Mouse (Mus musculus): ENCODE measurements at regions not wholly inside any gene's neighbourhood (a gene's known extent, or its start where the extent isn't known, plus 50 kb on each side); places are given as distances from the start of the nearest gene placed in this dataset.

DNA sequence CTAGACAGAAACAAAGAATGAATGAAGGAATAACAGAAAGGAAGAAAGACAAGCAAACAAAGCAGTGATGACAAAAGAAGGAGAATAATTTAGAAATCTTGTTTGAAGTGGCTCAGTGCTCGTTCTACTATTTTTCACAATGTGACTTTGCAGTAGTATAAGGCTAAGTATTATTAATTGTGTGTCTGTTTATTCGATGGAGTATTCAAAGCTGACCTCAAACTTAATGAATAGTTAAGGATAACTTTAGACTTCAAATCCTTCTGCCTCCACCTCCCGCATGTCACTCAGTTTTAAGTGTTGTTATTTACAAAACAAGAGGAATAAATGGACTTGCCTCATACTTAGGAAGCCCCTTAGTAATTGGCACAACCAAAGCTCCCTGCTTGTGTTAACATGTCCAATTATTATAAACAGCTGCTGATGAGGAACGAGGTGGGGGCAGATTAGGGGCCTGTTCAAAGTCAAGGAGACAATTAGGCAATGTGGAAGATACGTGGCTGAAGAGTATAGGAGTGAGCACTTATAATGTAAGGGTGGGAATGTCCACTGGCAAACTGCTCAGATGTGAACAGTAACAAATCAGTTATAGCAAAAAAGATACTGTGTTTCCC, 572.0 kb upstream of the Fam92a start:
- H3K4me2 ChIP-seq (ENCODE audit: low read depth) = no peak overlapping the region
- H3K79me2 ChIP-seq (ENCODE audit: control insufficient read depth, insufficient read depth) = no peaks in the 10 kb centered on the region

DNA sequence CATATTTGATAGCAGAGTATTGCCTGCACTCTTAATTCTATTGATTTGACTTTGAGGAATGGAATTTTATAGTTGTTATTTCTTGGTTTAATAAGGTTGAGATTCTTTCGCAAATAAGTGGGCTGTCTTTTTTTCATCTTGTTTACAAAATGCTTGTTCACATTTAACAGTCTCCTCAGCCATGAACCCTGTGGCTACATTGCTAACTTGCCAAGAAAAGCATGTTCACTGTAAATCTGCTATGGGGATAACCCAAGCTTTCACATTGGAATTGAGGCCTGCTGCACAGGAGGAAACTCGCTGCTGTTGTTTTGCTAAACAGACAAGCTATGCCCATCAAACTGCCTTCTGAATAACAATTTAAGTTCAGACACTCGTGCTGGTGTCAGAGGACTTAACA, 564.6 kb upstream of the Fam92a start:
- Histone ChIP-seq H3K27me3 (ENCODE audit: control insufficient read depth, insufficient read depth, insufficient read length) (no peaks in the 10 kb centered on the region), H3K79me2 (ENCODE audit: control insufficient read depth, insufficient read depth) (no peaks in the 10 kb centered on the region), H3K36me3 (ENCODE audit: control insufficient read depth, insufficient read depth) (no peaks in the 10 kb centered on the region), H3ac (ENCODE audit: control insufficient read depth, insufficient read length) (no peak overlapping the region), H3K4me3 (no peak overlapping the region), H3K4me2 (ENCODE audit: low read depth) (no peak overlapping the region)
- no peak for TF ChIP-seq POLR2A (IDR thresholded peaks at IDR 0.05; ENCODE audit: insufficient read length, low read depth)
- no peak for TF ChIP-seq MYOD1 (IDR thresholded peaks at IDR 0.05; ENCODE audit: control insufficient read depth in 1 of 3, insufficient read length in 2 of 3, low read depth in 2 of 3)
- no peak for TF ChIP-seq TCF12 (IDR thresholded peaks at IDR 0.05; ENCODE audit: insufficient read depth, poor library complexity, severe bottlenecking)
- TF ChIP-seq SRF (IDR thresholded peaks at IDR 0.05; ENCODE audit: control insufficient read depth, insufficient read length, low read depth) = no peak
- no peak for TF ChIP-seq E2F4 (IDR thresholded peaks at IDR 0.05; ENCODE audit: insufficient read depth)
- TF ChIP-seq REST (IDR thresholded peaks at IDR 0.05; ENCODE audit: insufficient read depth, insufficient read length) = no peak
- TF ChIP-seq POLR2AphosphoS2 (IDR thresholded peaks at IDR 0.05; ENCODE audit: insufficient read length, low read depth) = no peak
- no peak for TF ChIP-seq MAX (IDR thresholded peaks at IDR 0.05; ENCODE audit: low read depth)
- TF ChIP-seq USF1 (IDR thresholded peaks at IDR 0.05; ENCODE audit: low read depth) = no peak
- TF ChIP-seq MYOG (IDR thresholded peaks at IDR 0.05; ENCODE audit: control insufficient read depth in 1 of 3, insufficient read depth in 1 of 3, insufficient read length in 2 of 3, low read depth in 2 of 3) = no peak
- TF ChIP-seq TCF3 (IDR thresholded peaks at IDR 0.05; ENCODE audit: insufficient read length, low read depth) = no peak
- TF ChIP-seq CEBPB (IDR thresholded peaks at IDR 0.05; ENCODE audit: insufficient read depth, poor library complexity, severe bottlenecking) = no peak

More for the DNA sequence above, 572.0 kb upstream of the Fam92a start:
- H3K36me3 ChIP-seq (ENCODE audit: control insufficient read depth, insufficient read depth) = no peaks in the 10 kb centered on the region
- H3K27me3 ChIP-seq (ENCODE audit: control insufficient read depth, insufficient read depth, insufficient read length) = no peaks in the 10 kb centered on the region
- H3K4me3 ChIP-seq = no peak overlapping the region
- H3ac ChIP-seq (ENCODE audit: control insufficient read depth, insufficient read length) = no peak overlapping the region
- TF ChIP-seq MAX (IDR thresholded peaks at IDR 0.05; ENCODE audit: low read depth) (no peak), E2F4 (IDR thresholded peaks at IDR 0.05; ENCODE audit: insufficient read depth) (no peak), REST (IDR thresholded peaks at IDR 0.05; ENCODE audit: insufficient read depth, insufficient read length) (no peak), POLR2A (IDR thresholded peaks at IDR 0.05; ENCODE audit: insufficient read length, low read depth) (no peak), SRF (IDR thresholded peaks at IDR 0.05; ENCODE audit: control insufficient read depth, insufficient read length, low read depth) (no peak), TCF3 (IDR thresholded peaks at IDR 0.05; ENCODE audit: insufficient read length, low read depth) (no peak), POLR2AphosphoS2 (IDR thresholded peaks at IDR 0.05; ENCODE audit: insufficient read length, low read depth) (no peak), TCF12 (IDR thresholded peaks at IDR 0.05; ENCODE audit: insufficient read depth, poor library complexity, severe bottlenecking) (no peak), MYOG (IDR thresholded peaks at IDR 0.05; ENCODE audit: control insufficient read depth in 1 of 3, insufficient read depth in 1 of 3, insufficient read length in 2 of 3, low read depth in 2 of 3) (no peak), CEBPB (IDR thresholded peaks at IDR 0.05; ENCODE audit: insufficient read depth, poor library complexity, severe bottlenecking) (no peak)

DNA sequence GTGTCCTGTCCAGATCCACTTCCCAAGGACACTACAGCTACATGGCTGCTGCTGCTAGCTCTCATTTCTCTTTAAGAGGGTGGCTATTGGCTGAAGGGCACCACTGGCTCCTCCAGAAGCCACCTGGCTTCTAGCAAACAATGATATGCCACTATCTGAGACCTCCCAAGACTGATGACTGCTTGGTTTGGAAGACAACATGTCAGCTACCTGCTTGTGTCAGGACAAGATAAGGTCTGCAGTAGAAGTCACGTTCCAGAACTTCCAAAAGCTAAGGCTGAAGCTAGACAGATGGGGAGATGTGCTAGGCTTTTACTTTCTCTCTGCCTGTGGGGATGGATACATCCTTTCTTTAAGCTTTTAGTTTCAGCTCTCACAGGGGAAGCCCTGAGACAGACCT, 528.4 kb upstream of the Fam92a start:
- no peaks in the 10 kb centered on the region for H3K36me3 ChIP-seq (ENCODE audit: control insufficient read depth, insufficient read depth)
- H3K79me2 ChIP-seq (ENCODE audit: control insufficient read depth, insufficient read depth) = no peaks in the 10 kb centered on the region
- H3K4me3 ChIP-seq = no peak overlapping the region
- H3K27me3 ChIP-seq (ENCODE audit: control insufficient read depth, insufficient read depth, insufficient read length) = no peaks in the 10 kb centered on the region
- no peak overlapping the region for H3K4me2 ChIP-seq (ENCODE audit: low read depth)
- no peak overlapping the region for H3ac ChIP-seq (ENCODE audit: control insufficient read depth, insufficient read length)
- no peak for TF ChIP-seq TCF12 (IDR thresholded peaks at IDR 0.05; ENCODE audit: insufficient read depth, poor library complexity, severe bottlenecking)
- no peak for TF ChIP-seq E2F4 (IDR thresholded peaks at IDR 0.05; ENCODE audit: insufficient read depth)
- TF ChIP-seq TCF3 (IDR thresholded peaks at IDR 0.05; ENCODE audit: insufficient read length, low read depth) = no peak
- TF ChIP-seq CEBPB (IDR thresholded peaks at IDR 0.05; ENCODE audit: insufficient read depth, poor library complexity, severe bottlenecking) = no peak
- TF ChIP-seq POLR2A (IDR thresholded peaks at IDR 0.05; ENCODE audit: insufficient read length, low read depth) = no peak
- TF ChIP-seq MYOG (IDR thresholded peaks at IDR 0.05; ENCODE audit: control insufficient read depth in 1 of 3, insufficient read depth in 1 of 3, insufficient read length in 2 of 3, low read depth in 2 of 3) = no peak
- TF ChIP-seq MYOD1 (IDR thresholded peaks at IDR 0.05; ENCODE audit: control insufficient read depth in 1 of 3, insufficient read length in 2 of 3, low read depth in 2 of 3) = no peak
- no peak for TF ChIP-seq USF1 (IDR thresholded peaks at IDR 0.05; ENCODE audit: low read depth)
- no peak for TF ChIP-seq POLR2AphosphoS2 (IDR thresholded peaks at IDR 0.05; ENCODE audit: insufficient read length, low read depth)
- no peak for TF ChIP-seq MAX (IDR thresholded peaks at IDR 0.05; ENCODE audit: low read depth)
- TF ChIP-seq REST (IDR thresholded peaks at IDR 0.05; ENCODE audit: insufficient read depth, insufficient read length) = no peak
- TF ChIP-seq SRF (IDR thresholded peaks at IDR 0.05; ENCODE audit: control insufficient read depth, insufficient read length, low read depth) = no peak

DNA sequence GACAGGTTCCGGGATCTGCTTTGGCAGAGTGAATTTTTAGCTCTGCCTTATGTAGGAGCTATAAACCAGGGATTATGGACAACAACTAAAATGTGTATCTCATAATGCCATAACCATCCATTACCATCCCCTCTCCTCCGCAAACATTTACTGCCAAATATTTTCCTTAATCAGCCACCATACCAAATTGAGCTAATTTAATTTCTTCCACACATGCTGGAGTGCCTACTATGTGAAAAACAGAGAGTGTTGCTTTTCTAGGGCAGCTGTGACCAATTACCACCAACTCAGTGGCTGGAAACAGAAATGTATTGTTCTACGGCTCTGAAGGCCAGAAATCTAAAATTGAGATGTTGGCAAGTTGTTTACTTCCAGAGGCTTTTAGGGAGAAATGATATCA, 506.0 kb upstream of the Fam92a start:
- Histone ChIP-seq H3K27me3 (ENCODE audit: control insufficient read depth, insufficient read depth, insufficient read length) (no peaks in the 10 kb centered on the region), H3K79me2 (ENCODE audit: control insufficient read depth, insufficient read depth) (no peaks in the 10 kb centered on the region), H3K36me3 (ENCODE audit: control insufficient read depth, insufficient read depth) (no peaks in the 10 kb centered on the region), H3ac (ENCODE audit: control insufficient read depth, insufficient read length) (no peak overlapping the region), H3K4me2 (ENCODE audit: low read depth) (no peak overlapping the region), H3K4me3 (no peak overlapping the region)
- TF ChIP-seq MAX (IDR thresholded peaks at IDR 0.05; ENCODE audit: low read depth) (no peak), E2F4 (IDR thresholded peaks at IDR 0.05; ENCODE audit: insufficient read depth) (no peak), TCF3 (IDR thresholded peaks at IDR 0.05; ENCODE audit: insufficient read length, low read depth) (no peak), USF1 (IDR thresholded peaks at IDR 0.05; ENCODE audit: low read depth) (no peak), MYOG (IDR thresholded peaks at IDR 0.05; ENCODE audit: control insufficient read depth in 1 of 3, insufficient read depth in 1 of 3, insufficient read length in 2 of 3, low read depth in 2 of 3) (no peak), TCF12 (IDR thresholded peaks at IDR 0.05; ENCODE audit: insufficient read depth, poor library complexity, severe bottlenecking) (no peak), SRF (IDR thresholded peaks at IDR 0.05; ENCODE audit: control insufficient read depth, insufficient read length, low read depth) (no peak), CEBPB (IDR thresholded peaks at IDR 0.05; ENCODE audit: insufficient read depth, poor library complexity, severe bottlenecking) (no peak), POLR2A (IDR thresholded peaks at IDR 0.05; ENCODE audit: insufficient read length, low read depth) (no peak), REST (IDR thresholded peaks at IDR 0.05; ENCODE audit: insufficient read depth, insufficient read length) (no peak), POLR2AphosphoS2 (IDR thresholded peaks at IDR 0.05; ENCODE audit: insufficient read length, low read depth) (no peak), MYOD1 (IDR thresholded peaks at IDR 0.05; ENCODE audit: control insufficient read depth in 1 of 3, insufficient read length in 2 of 3, low read depth in 2 of 3) (no peak)
